Mouse (Mus musculus) intestine, embryonic 15.5 days (tissue): Measurements from ENCODE around the gene Pou2f3. TPM values are rescaled to one million over a fixed set of nuclear protein-coding genes. Genes with fewer than 3 reads are reported as not detected.

Experiments used
- ATAC-seq: fragments of 200-750 bp; cut with Nextera tagmentation; 2 replicates; pipeline ENCODE4 v1.8.0; 2017; ENCODE audit warnings: moderate TSS enrichment, moderate library complexity
- H3K27ac ChIP-seq: fragments of 300-500 bp; sonication (generic); 2 replicates; pipeline ENCODE4 v1.5.1; 2015; ENCODE audit warnings: mild to moderate bottlenecking, inconsistent platforms
- H3K27me3 ChIP-seq: fragments of 300-500 bp; sonication (generic); replicated peaks from 2 replicates; pipeline ENCODE4 v1.6.1; 2015; ENCODE audit warnings: inconsistent platforms
- H3K36me3 ChIP-seq: fragments of 300-500 bp; sonication (generic); 2 replicates; pipeline ENCODE4 v1.6.1; 2015; ENCODE audit warnings: inconsistent platforms
- H3K4me1 ChIP-seq: fragments of 300-500 bp; sonication (generic); replicated peaks from 2 replicates; pipeline ENCODE4 v1.6.1; 2015; ENCODE audit warnings: inconsistent platforms
- H3K4me2 ChIP-seq: fragments of 300-500 bp; sonication (generic); replicated peaks from 2 replicates; pipeline ENCODE4 v1.6.1; 2015; ENCODE audit warnings: mild to moderate bottlenecking, inconsistent platforms
- H3K4me3 ChIP-seq: fragments of 300-500 bp; sonication (generic); replicated peaks from 2 replicates; pipeline ENCODE4 v1.5.1; 2015; ENCODE audit warnings: inconsistent platforms
- H3K9ac ChIP-seq: fragments of 300-500 bp; sonication (generic); 2 replicates; pipeline ENCODE4 v1.6.1; 2015; ENCODE audit warnings: inconsistent platforms
- H3K9me3 ChIP-seq: fragments of 300-500 bp; sonication (generic); 2 replicates; pipeline ENCODE4 v1.6.1; 2016; ENCODE audit warnings: inconsistent platforms
- WGBS: fragments of 180-500 bp; shearing (Covaris S2); methylation state at CpG from one replicate; pipeline ENCODE4 v1.1.7; 2015; 5-methylcytosine and 5-hydroxymethylcytosine counted together
- polyA plus RNA-seq: library from polyadenylated mRNA; unstranded; fragments of >200 nt; fragmentation: Nextera tagmentation; extraction: Ambion mirVana; gene quantifications from 2 replicates; pipeline ENCODE4 v1.2.1, GENCODE M21; 2015

Gene Pou2f3
- polyA plus RNA-seq, 1 experiment from 2014 or later: 0.70 TPM

GRCm38 (mm10) chr9:43229962-43230361, 19.8 kb upstream of the Pou2f3 start:
- Histone ChIP-seq H3K4me2 (no peak overlapping the region), H3K9me3 (no peaks in the 10 kb centered on the region), H3K9ac (no peak overlapping the region), H3K36me3 (no peaks in the 10 kb centered on the region), H3K4me1 (peaks cover 87% of the 10 kb centered on the region), H3K27ac (no peak overlapping the region), H3K27me3 (no peaks in the 10 kb centered on the region), H3K4me3 (no peak overlapping the region)
- ATAC-seq: no peak
- WGBS: 65% methylated on average over 7 of the region's 7 CpGs

- no peak overlapping the region for H3K4me3 ChIP-seq
- no peaks in the 10 kb centered on the region for H3K9me3 ChIP-seq
- no peak for ATAC-seq
- peaks cover 87% of the 10 kb centered on the region for H3K4me1 ChIP-seq
- H3K27ac ChIP-seq: 0 out of 2 replicates have a peak overlapping the region, but pooled peaks have one; percentile 32
- no peak overlapping the region for H3K9ac ChIP-seq
- WGBS: 91% methylated on average over 10 of the region's 10 CpGs
- no peak overlapping the region for H3K4me2 ChIP-seq
- H3K27me3 ChIP-seq: no peaks in the 10 kb centered on the region
- no peaks in the 10 kb centered on the region for H3K36me3 ChIP-seq
Observed at GRCm38 (mm10) chr9:43229398-43229895, 19.3 kb upstream of the Pou2f3 start.

GRCm38 (mm10) chr9:43228745-43229144, 18.6 kb upstream of the Pou2f3 start:
- H3K4me1 ChIP-seq: peaks cover 80% of the 10 kb centered on the region
- no peaks in the 10 kb centered on the region for H3K27me3 ChIP-seq
- WGBS: 88% methylated on average over 2 of the region's 2 CpGs
- ATAC-seq: no peak
- H3K4me2 ChIP-seq: no peak overlapping the region
- no peaks in the 10 kb centered on the region for H3K9me3 ChIP-seq
- 0 out of 2 replicates have a peak overlapping the region, but pooled peaks have one; percentile 32 for H3K27ac ChIP-seq
- H3K36me3 ChIP-seq: no peaks in the 10 kb centered on the region
- H3K9ac ChIP-seq: no peak overlapping the region
- H3K4me3 ChIP-seq: no peak overlapping the region

GRCm38 (mm10) chr9:43227626-43228025, 17.5 kb upstream of the Pou2f3 start:
- Histone ChIP-seq H3K27me3 (no peaks in the 10 kb centered on the region), H3K9ac (no peak overlapping the region), H3K4me3 (no peak overlapping the region), H3K27ac (peak overlapping the region; percentile 84), H3K4me2 (peak overlapping the region; percentile 37; the same call in 1 of the 2 replicates), H3K4me1 (peaks cover 69% of the 10 kb centered on the region), H3K36me3 (no peaks in the 10 kb centered on the region), H3K9me3 (no peaks in the 10 kb centered on the region)
- WGBS: 58% methylated on average over 8 of the region's 8 CpGs
- peak; percentile 35 for ATAC-seq

- H3K27me3 ChIP-seq: no peaks in the 10 kb centered on the region
- H3K36me3 ChIP-seq: no peaks in the 10 kb centered on the region; the same call in 1 of the 2 replicates
- H3K4me3 ChIP-seq: no peak overlapping the region
- H3K4me2 ChIP-seq: peak overlapping the region; percentile 37
- H3K27ac ChIP-seq: peak overlapping the region; percentile 84
- ATAC-seq: peak; percentile 75
- H3K4me1 ChIP-seq: peaks cover 59% of the 10 kb centered on the region
- no peaks in the 10 kb centered on the region for H3K9me3 ChIP-seq
- H3K9ac ChIP-seq: no peak overlapping the region
- WGBS: 47% methylated on average over 9 of the region's 9 CpGs
Observed at GRCm38 (mm10) chr9:43226573-43227160, 16.5 kb upstream of the Pou2f3 start.

GRCm38 (mm10) chr9:43225481-43225880, 15.3 kb upstream of the Pou2f3 start:
- H3K4me2 ChIP-seq: 0 out of 2 replicates have a peak overlapping the region, but pooled peaks have one; percentile 1
- peak overlapping the region; percentile 84 for H3K27ac ChIP-seq
- no peaks in the 10 kb centered on the region for H3K9me3 ChIP-seq
- peak overlapping the region; percentile 15; the same call in 1 of the 2 replicates for H3K9ac ChIP-seq
- H3K36me3 ChIP-seq: peaks cover 7% of the 10 kb centered on the region; the same call in 1 of the 2 replicates
- no peak overlapping the region for H3K4me3 ChIP-seq
- WGBS: 37% methylated on average over 2 of the region's 2 CpGs
- no peaks in the 10 kb centered on the region for H3K27me3 ChIP-seq
- peaks cover 47% of the 10 kb centered on the region for H3K4me1 ChIP-seq
- no peak for ATAC-seq

GRCm38 (mm10) chr9:43224771-43225355, 14.7 kb upstream of the Pou2f3 start:
- H3K27me3 ChIP-seq: no peaks in the 10 kb centered on the region
- no peak overlapping the region for H3K4me2 ChIP-seq
- H3K4me1 ChIP-seq: peaks cover 41% of the 10 kb centered on the region
- 44% methylated on average over 11 of the region's 11 CpGs for WGBS
- H3K27ac ChIP-seq: peak overlapping the region; percentile 84; the same call in 1 of the 2 replicates
- no peaks in the 10 kb centered on the region for H3K9me3 ChIP-seq
- H3K4me3 ChIP-seq: no peak overlapping the region
- no peak for ATAC-seq
- H3K36me3 ChIP-seq: peaks cover 9% of the 10 kb centered on the region; the same call in 1 of the 2 replicates
- H3K9ac ChIP-seq: no peak overlapping the region

- no peak for ATAC-seq
- H3K9me3 ChIP-seq: no peaks in the 10 kb centered on the region
- H3K9ac ChIP-seq: no peak overlapping the region
- H3K4me3 ChIP-seq: no peak overlapping the region
- H3K36me3 ChIP-seq: peaks cover 9% of the 10 kb centered on the region; the same call in 1 of the 2 replicates
- H3K27ac ChIP-seq: no peak overlapping the region
- no peak overlapping the region for H3K4me2 ChIP-seq
- WGBS: 49% methylated on average over 8 of the region's 8 CpGs
- H3K27me3 ChIP-seq: no peaks in the 10 kb centered on the region
- H3K4me1 ChIP-seq: peaks cover 25% of the 10 kb centered on the region
Observed at GRCm38 (mm10) chr9:43222429-43222715, 12.2 kb upstream of the Pou2f3 start.

- Histone ChIP-seq H3K36me3 (peaks cover 9% of the 10 kb centered on the region; the same call in 1 of the 2 replicates), H3K9me3 (no peaks in the 10 kb centered on the region), H3K27me3 (no peaks in the 10 kb centered on the region), H3K27ac (peak overlapping the region; percentile 19; the same call in 1 of the 2 replicates), H3K9ac (no peak overlapping the region), H3K4me1 (peaks cover 23% of the 10 kb centered on the region), H3K4me3 (no peak overlapping the region), H3K4me2 (no peak overlapping the region)
- 40% methylated on average over 18 of the region's 18 CpGs for WGBS
- ATAC-seq: peak; percentile 57; the same call in 1 of the 2 replicates
Observed at GRCm38 (mm10) chr9:43221643-43222428, 11.7 kb upstream of the Pou2f3 start.

GRCm38 (mm10) chr9:43210771-43211450, 742 bp upstream of the Pou2f3 start:
- ATAC-seq: peak; percentile 40

GRCm38 (mm10) chr9:43206022-43206390, 4.2 kb downstream of the Pou2f3 start:
- Histone ChIP-seq H3K27ac (no peak overlapping the region), H3K4me3 (peak overlapping the region; percentile 33), H3K9ac (no peak overlapping the region), H3K36me3 (no peaks in the 10 kb centered on the region), H3K4me2 (peak overlapping the region; percentile 90), H3K9me3 (no peaks in the 10 kb centered on the region), H3K4me1 (peaks cover 19% of the 10 kb centered on the region), H3K27me3 (peaks cover 23% of the 10 kb centered on the region)
- WGBS: 4% methylated on average over 14 of the region's 15 CpGs
- ATAC-seq: 0 out of 2 replicates have a peak, but pooled peaks have one; percentile 6

More at GRCm38 (mm10) chr9:43210771-43211450, 742 bp upstream of the Pou2f3 start:
- Histone ChIP-seq H3K9me3 (no peaks in the 10 kb centered on the region), H3K4me3 (no peak overlapping the region), H3K4me2 (peak overlapping the region; percentile 33), H3K9ac (0 out of 2 replicates have a peak overlapping the region, but pooled peaks have one; percentile 17), H3K27me3 (peaks cover under 1% of the 10 kb centered on the region), H3K4me1 (peaks cover 12% of the 10 kb centered on the region), H3K27ac (peak overlapping the region; percentile 42; the same call in 1 of the 2 replicates), H3K36me3 (no peaks in the 10 kb centered on the region)
- 27% methylated on average over 11 of the region's 11 CpGs for WGBS
